Mouse (Mus musculus): ENCODE results near the gene Gm5617.
"Not testable (repeated sequence)": the region's sequence is repeated elsewhere in the genome, so short reads cannot be mapped to it uniquely, and the experiment has no call there.

Gm5617 gene

GRCm38 (mm10) chr9:48494817-48495547, at the start of gene Gm5617, which contains the start of gene Rbm7:
Gm5617 (plus strand) TSS chr9:48495442.
Rbm7 (minus strand) TSS chr9:48495299.
- peak; percentile 92 for DNase-seq (ENCODE audit: low spot score)

DNA sequence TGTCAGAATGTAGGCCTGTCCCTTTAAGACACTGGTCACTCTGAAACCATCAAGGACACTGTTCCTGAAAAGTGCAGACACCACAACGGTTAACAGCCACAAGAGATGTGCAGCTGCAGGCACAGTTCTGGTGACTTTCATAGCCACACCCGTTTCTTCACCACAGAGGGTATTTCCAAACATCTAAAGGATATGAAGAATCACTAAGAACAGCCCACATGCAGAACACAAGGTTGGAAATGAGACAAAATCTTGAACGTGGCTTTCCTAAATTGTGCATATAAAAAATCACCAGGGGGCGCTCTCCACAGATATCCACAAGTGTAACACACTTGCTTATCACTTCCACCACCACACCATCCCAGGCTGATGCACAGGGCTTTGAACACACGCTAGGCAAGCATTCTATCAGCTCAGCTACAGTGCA, 47.4 kb upstream of the Gm5617 start:
- DNase-seq (ENCODE audit: low spot score): peak; percentile 49

DNA sequence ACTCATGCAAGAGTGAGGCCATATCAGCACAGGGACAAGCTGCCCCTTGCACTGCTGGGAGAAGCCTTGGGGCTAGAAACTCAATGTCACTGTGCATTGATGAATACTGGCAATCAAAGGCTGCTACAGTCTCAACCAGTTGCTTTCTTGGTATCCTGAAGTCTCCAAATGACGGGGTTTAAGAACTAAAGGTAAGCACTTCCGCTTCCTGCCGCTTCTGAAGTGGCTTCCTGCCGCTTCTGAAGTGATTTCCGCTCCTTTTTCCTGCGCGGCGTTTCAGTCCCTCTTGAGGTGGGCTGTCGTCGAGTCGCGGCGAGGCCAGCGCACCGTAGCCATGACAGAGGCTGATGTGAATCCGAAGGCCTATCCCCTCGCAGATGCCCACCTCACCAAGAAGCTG, 45.2 kb upstream of the Gm5617 start:
- DNase-seq (ENCODE audit: low spot score): no peak

DNA sequence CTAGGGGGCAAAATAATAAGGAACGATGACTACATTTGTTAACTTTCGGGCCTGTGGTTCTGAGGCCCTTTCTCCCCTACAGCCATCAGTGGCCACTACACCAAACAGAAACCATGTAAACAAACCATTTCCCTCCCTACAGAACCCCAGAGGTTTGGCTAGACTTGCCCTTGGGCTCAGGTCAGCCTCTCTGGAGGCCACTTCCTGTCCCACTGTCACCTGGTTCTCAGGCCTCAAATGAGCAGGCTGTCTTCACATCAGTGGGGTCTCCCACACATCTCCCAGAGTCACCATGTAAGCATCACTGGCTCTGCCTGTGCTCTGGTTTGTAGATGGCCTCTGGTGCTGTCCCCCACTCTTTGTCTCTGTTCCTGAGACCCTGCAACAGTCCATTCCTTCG, 39.3 kb upstream of the Gm5617 start:
- no peak for DNase-seq (ENCODE audit: low spot score)

- no peak for DNase-seq (ENCODE audit: low spot score)
Observed at GRCm38 (mm10) chr9:48458879-48459278, 36.4 kb upstream of the Gm5617 start.

DNA sequence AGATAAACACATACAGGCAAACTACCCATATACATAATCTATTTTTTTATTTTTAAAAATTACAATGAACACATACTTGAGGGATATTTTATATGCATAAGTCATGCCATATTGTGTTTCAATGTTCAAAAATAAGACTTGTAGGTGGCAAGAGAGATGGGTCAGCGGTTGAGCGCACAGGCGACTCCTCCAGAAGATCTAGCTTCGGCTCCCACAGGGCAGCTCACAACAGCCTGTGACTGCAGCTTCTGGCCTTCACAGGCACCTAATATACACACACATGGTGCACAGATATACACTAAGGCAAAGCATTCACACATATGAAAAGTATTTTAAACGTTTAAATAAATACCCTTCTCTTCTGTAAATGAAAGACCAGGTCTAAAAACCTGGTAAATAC, 35.9 kb upstream of the Gm5617 start:
- DNase-seq (ENCODE audit: low spot score): no peak

DNA sequence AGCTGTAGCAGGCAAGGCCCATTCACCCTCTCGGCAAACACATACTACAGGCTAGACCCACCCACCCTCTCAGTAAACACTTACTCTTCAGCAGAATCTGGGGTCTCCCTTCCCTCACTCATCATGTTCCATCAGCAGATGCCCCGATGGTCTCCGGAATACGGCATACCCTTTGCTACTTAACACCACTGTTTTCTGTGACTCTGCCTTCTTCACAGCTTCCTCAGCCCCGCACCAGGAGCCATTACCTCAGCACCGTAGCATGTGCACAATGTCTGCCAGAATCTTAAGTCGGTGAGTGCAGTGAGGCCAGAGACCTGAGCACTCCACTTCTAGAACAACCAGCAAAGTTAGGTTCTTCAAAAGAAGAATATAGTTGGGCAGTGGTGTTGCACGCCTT, 34.5 kb upstream of the Gm5617 start:
- no peak for DNase-seq (ENCODE audit: low spot score)

DNA sequence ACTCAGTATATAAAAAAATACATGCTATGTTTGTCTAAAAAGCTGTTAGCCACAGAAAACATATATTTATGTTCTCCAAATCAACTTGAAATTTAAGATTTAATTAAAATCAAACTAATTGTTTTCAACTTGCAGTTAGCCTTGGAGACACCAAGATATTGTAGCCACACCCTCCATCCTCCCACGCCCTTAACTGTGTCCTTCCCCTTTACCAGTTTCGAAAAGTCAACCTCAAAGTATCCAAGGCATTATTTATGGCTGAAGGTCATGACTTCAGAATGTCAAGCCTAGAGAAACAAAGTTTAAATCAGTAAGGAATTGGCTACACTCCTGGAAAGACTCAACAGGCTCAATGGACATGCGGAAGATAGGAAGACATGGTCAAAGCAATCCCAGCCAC, 33.7 kb upstream of the Gm5617 start:
- DNase-seq (ENCODE audit: low spot score): no peak

GRCm38 (mm10) chr9:48465671-48466070, 29.6 kb upstream of the Gm5617 start:
- no peak for DNase-seq (ENCODE audit: low spot score)

DNA sequence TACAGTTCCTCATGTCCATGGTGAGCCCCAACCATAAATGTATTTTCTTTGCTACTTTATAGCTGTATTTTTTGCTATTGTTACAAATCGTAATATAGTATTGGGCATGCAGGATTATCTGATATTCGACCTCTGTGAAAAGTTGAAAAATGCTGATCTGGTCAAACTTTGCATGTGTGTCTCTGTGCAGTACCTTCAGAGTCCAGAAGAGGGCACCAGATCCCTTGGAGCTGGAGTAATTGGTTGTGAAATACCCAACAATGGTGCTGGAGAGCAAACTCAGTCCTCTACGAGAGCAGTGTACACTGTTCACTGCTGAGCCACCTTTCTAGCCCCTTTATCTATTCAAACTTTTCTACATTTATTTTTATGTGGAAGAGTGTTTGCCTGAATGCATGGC, 28.4 kb upstream of the Gm5617 start:
- peak; percentile 61 for DNase-seq (ENCODE audit: low spot score)

DNA sequence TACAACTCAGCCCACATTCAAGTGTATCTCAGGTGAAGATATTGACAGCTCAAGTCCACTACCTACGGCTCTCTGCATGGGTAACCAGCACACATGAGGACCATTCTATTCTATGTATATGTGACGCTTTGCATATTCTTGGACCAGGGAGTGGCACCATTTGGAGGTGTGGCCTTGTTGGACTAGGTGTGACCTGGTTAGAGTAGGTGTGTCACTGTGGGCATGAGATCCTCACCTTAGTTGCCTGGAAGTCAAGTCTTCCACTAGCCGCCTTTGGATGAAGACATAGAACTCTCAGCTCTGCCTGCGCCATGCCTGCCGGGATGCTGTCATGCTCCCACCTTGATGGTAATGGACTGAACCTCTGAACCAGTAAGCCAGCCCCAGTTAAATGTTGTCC, 27.8 kb upstream of the Gm5617 start:
- DNase-seq (ENCODE audit: low spot score): not testable (repeated sequence)

DNA sequence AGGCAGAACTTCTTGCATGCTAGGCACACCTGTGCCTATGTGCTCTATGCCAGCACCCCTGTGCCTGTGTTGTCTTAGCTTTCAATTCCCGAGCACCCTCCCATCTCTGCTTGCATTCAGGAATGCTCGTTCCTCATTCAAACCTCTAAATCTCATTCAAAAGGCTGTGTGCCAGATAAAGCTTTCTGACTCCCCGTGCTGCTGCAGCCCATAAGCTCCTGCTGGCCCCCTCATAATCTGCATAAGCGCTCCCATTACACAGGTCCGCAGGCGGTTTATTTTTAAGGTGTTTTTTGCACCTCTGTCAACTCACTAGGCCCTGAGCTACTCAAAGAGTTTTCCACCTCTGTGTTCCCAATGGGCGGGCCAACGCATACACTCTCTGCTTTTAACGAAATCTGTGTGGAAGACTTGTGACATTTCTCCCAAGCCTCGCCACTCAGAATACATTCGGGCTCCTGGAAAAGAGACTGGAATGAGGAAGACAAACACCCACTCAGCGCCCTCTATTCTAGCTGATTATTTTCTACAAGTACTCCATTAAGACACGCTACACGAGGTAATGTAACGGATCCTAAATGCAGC, 22.7 kb upstream of the Gm5617 start:
- no peak for DNase-seq (ENCODE audit: low spot score)

GRCm38 (mm10) chr9:48473131-48473530, 22.1 kb upstream of the Gm5617 start:
- no peak for DNase-seq (ENCODE audit: low spot score)

DNA sequence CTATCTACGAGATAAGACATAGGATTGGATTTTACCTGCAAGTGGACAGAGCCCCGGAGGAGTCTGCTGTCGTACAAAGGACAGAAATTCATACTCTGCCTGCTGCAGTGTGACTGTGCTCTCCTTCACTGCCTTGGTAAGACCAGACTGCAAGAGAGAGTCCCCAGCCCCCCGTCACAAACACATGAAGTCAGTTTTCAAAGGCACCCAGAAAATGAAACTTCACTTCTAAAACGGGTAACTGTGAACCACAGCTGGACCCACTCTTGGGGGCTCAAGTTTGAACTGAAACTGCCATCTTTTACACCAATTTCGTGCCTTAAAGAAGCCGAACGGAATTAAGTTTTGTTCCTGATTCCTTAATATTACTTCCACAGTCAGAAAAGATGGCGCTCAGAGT, 20.9 kb upstream of the Gm5617 start:
- DNase-seq (ENCODE audit: low spot score): no peak

- peak; percentile 45 for DNase-seq (ENCODE audit: low spot score)
Observed at GRCm38 (mm10) chr9:48476236-48477165, 18.7 kb upstream of the Gm5617 start.

DNA sequence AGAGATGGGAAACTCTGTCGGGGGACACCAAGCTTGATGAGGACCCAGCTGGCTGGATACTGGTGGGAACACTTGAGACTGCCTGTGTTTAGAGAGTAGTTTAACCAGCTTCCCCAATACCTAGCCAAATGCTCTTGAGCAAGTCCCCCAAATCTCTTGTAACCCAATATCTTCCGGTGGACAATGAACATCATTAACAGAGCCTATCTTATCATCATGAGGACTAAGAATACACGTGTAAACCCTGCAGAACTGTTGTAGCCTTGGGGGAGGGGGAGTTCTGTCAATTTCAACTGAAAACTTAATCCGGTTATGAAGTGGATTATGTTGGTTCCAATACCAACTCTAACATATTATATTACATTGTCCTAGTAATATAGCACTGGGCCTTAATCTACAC, 16.4 kb upstream of the Gm5617 start:
- DNase-seq (ENCODE audit: low spot score): no peak

GRCm38 (mm10) chr9:48479838-48480410, 15.3 kb upstream of the Gm5617 start:
- DNase-seq (ENCODE audit: low spot score): peak; percentile 47

DNA sequence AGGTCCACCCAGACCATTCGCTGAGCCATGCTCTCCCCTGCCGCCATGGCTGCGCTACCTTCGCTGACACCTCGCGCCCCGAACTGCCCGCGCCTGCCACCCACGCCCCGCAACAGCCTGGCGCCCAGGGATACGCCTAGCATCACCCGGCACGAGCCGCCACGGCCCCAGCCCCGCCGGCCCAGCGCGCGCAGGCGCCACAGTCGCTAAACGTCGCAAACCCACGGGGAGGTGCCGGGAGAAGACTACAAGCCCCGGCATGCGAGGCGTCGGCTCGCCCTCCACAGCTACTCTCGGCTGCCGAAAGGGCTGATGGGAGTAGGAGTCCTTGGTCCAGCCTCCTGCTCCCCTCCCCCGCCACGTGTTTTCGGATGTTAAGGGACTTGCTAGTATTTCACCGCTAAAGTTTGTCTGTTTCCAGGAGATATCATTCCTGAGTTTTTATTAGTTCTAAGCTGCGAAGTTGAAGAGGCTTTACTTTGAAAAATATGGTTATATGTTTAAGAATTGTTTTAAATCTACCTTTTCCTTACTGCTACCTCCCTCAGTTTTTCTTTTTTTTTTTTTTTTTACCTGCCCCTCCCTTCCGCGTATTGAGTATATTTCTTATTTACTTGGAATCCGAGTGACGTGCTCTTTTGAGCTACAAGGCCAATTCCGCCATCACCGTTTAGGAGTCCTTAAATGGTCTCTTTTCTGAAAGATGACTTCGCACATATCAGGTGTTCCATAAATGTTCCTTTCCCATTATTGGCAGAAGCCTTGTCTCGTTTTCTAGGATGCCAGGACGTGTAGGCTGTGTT, 14.6 kb upstream of the Gm5617 start, which contains the start of gene Rexo2:
Gene Rexo2, minus strand, starts transcription at position 213 of the 803 bp plus-strand sequence.
- peak; percentile 95 for DNase-seq (ENCODE audit: low spot score)

GRCm38 (mm10) chr9:48481214-48482134, 13.8 kb upstream of the Gm5617 start:
- DNase-seq (ENCODE audit: low spot score): no peak

DNA sequence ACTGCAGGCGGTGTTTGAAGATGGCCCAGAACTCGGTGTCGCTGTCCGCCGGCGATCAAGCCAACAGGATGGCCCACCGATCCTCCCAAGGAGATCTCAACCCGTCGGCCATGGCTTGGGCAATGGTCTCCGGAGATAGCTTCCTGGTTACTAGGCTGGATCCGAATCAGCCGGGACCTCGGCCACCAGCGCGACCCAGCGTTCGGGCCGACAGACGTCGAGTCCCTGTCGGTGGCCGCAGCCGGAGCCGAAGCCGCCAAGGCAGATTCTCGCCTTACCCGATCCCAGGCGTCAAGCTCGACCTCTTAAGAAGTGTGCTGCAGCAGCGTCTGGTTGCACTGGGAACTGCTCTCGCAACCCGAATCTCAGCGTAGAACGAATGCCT, 298 bp downstream of the Gm5617 start:
- DNase-seq (ENCODE audit: low spot score): no peak
